Mouse (Mus musculus): ENCODE data around the gene Gapvd1.

The Gapvd1 gene

GRCm38 (mm10) chr2:34742675-34743074 lies 12.4 kb downstream of the Gapvd1 start:
- no peak for TF ChIP-seq GATA4 (IDR thresholded peaks at IDR 0.05; ENCODE audit: insufficient replicate concordance, low read length)

- TF ChIP-seq GATA4 (IDR thresholded peaks at IDR 0.05; ENCODE audit: insufficient replicate concordance, low read length): no peak
Measured at GRCm38 (mm10) chr2:34741390-34742159, 13.5 kb downstream of the Gapvd1 start.

GRCm38 (mm10) chr2:34739684-34740391 lies 15.2 kb downstream of the Gapvd1 start:
- TF ChIP-seq GATA4 (IDR thresholded peaks at IDR 0.05; ENCODE audit: insufficient replicate concordance, low read length): no peak

- no peak for TF ChIP-seq GATA4 (IDR thresholded peaks at IDR 0.05; ENCODE audit: insufficient replicate concordance, low read length)
Measured at GRCm38 (mm10) chr2:34737911-34738310, 17.1 kb downstream of the Gapvd1 start.

GRCm38 (mm10) chr2:34736626-34737025 lies 18.4 kb downstream of the Gapvd1 start:
- no peak for TF ChIP-seq GATA4 (IDR thresholded peaks at IDR 0.05; ENCODE audit: insufficient replicate concordance, low read length)

GRCm38 (mm10) chr2:34727045-34727728 lies 27.8 kb downstream of the Gapvd1 start:
- TF ChIP-seq GATA4 (IDR thresholded peaks at IDR 0.05; ENCODE audit: insufficient replicate concordance, low read length): no peak

- no peak for TF ChIP-seq GATA4 (IDR thresholded peaks at IDR 0.05; ENCODE audit: insufficient replicate concordance, low read length)
Measured at GRCm38 (mm10) chr2:34725269-34725668, 29.8 kb downstream of the Gapvd1 start.

GRCm38 (mm10) chr2:34718196-34718595 lies 36.8 kb downstream of the Gapvd1 start:
- TF ChIP-seq GATA4 (IDR thresholded peaks at IDR 0.05; ENCODE audit: insufficient replicate concordance, low read length): no peak

GRCm38 (mm10) chr2:34711904-34712303 lies 43.1 kb downstream of the Gapvd1 start:
- TF ChIP-seq GATA4 (IDR thresholded peaks at IDR 0.05; ENCODE audit: insufficient replicate concordance, low read length): no peak

GRCm38 (mm10) chr2:34708675-34709074 lies 46.4 kb downstream of the Gapvd1 start:
- no peak for TF ChIP-seq GATA4 (IDR thresholded peaks at IDR 0.05; ENCODE audit: insufficient replicate concordance, low read length)

- TF ChIP-seq GATA4 (IDR thresholded peaks at IDR 0.05; ENCODE audit: insufficient replicate concordance, low read length): no peak
Measured at GRCm38 (mm10) chr2:34696592-34696991, 58.4 kb downstream of the Gapvd1 start.

- TF ChIP-seq GATA4 (IDR thresholded peaks at IDR 0.05; ENCODE audit: insufficient replicate concordance, low read length): no peak
Measured at GRCm38 (mm10) chr2:34692861-34693260, 62.2 kb downstream of the Gapvd1 start.

- TF ChIP-seq GATA4 (IDR thresholded peaks at IDR 0.05; ENCODE audit: insufficient replicate concordance, low read length): no peak
Measured at GRCm38 (mm10) chr2:34684076-34684870, 70.8 kb downstream of the Gapvd1 start.

- no peak for TF ChIP-seq GATA4 (IDR thresholded peaks at IDR 0.05; ENCODE audit: insufficient replicate concordance, low read length)
Measured at GRCm38 (mm10) chr2:34677976-34678375, 77.1 kb downstream of the Gapvd1 start.

GRCm38 (mm10) chr2:34677061-34677460 lies 78.0 kb downstream of the Gapvd1 start:
- TF ChIP-seq GATA4 (IDR thresholded peaks at IDR 0.05; ENCODE audit: insufficient replicate concordance, low read length): no peak

Measured in liver, adult (tissue).